Mouse (Mus musculus) forebrain, postnatal 0 days (tissue): ENCODE data around the gene Fgf8. TPM values are rescaled to one million over a fixed set of nuclear protein-coding genes. Genes with fewer than 3 reads are reported as not detected.

Source experiments
- ATAC-seq: fragments of 200-750 bp; cut with Nextera tagmentation; 2 replicates; pipeline ENCODE4 v1.8.0; 2017; ENCODE audit warnings: mild to moderate bottlenecking, moderate library complexity
- DNase-seq: peaks from one replicate; pipeline ENCODE4 v3.0.0-alpha.2; 2015
- H3K27ac ChIP-seq: fragments of 300-500 bp; sonication (generic); 2 replicates; pipeline ENCODE4 v1.5.1; 2014; ENCODE audit warnings: low read depth, mild to moderate bottlenecking, antibody characterized with exemption, low read length, moderate library complexity, mixed read lengths
- H3K27me3 ChIP-seq: fragments of 300-500 bp; sonication (generic); 2 replicates; pipeline ENCODE4 v1.6.1; 2014; ENCODE audit warnings: mild to moderate bottlenecking, low read length, mixed read lengths; ENCODE audit not compliant: insufficient read depth
- H3K36me3 ChIP-seq: fragments of 300-500 bp; sonication (generic); 2 replicates; pipeline ENCODE4 v1.6.1; 2014; ENCODE audit warnings: mild to moderate bottlenecking, moderate library complexity; ENCODE audit not compliant: insufficient read depth
- H3K4me1 ChIP-seq: fragments of 300-500 bp; sonication (generic); 2 replicates; pipeline ENCODE4 v1.6.1; 2014; ENCODE audit warnings: antibody characterized with exemption; ENCODE audit not compliant: insufficient read depth
- H3K4me2 ChIP-seq: fragments of 300-500 bp; sonication (generic); 2 replicates; pipeline ENCODE4 v1.6.1; 2014; ENCODE audit warnings: low read depth, mild to moderate bottlenecking, moderate library complexity
- H3K4me3 ChIP-seq: fragments of 300-500 bp; sonication (generic); 2 replicates; pipeline ENCODE4 v1.5.1; 2014; ENCODE audit warnings: low read depth, low read length, mixed read lengths
- H3K9ac ChIP-seq: fragments of 300-500 bp; sonication (generic); 2 replicates; pipeline ENCODE4 v1.6.1; 2014; ENCODE audit warnings: mild to moderate bottlenecking
- H3K9me3 ChIP-seq: fragments of 300-500 bp; sonication (generic); 2 replicates; pipeline ENCODE4 v1.6.1; 2016; ENCODE audit warnings: low read length
- CTCF ChIP-seq: sonication (generic); IDR thresholded peaks from 2 replicates; pipeline ENCODE4 v1.5.1; 2016; ENCODE audit warnings: antibody characterized with exemption, control low read depth, low read depth
- WGBS: fragments of 180-500 bp; shearing (Covaris S2); extraction: QIAGEN DNeasy Blood & Tissue Kit; methylation state at CpG from one replicate; pipeline ENCODE4 v1.1.7; 2014; 5-methylcytosine and 5-hydroxymethylcytosine counted together
- polyA plus RNA-seq: library from polyadenylated mRNA; unstranded; fragments of >200 nt; fragmentation: Nextera tagmentation; extraction: Ambion mirVana; gene quantifications from 2 replicates; pipeline ENCODE4 v1.2.1, GENCODE M21; 2015
- total RNA-seq: library from RNA; depleted of rRNA; stranded (reverse); fragments of >200 nt; gene quantifications from 2 replicates; pipeline ENCODE4 v1.2.3, GENCODE M21; 2014; rRNA removed

The Fgf8 gene
- total RNA-seq (1.00 TPM in 1 of 2 replicates, not detected in the other), polyA plus RNA-seq (0.24 and 0.26 TPM in 2 replicates)

DNA sequence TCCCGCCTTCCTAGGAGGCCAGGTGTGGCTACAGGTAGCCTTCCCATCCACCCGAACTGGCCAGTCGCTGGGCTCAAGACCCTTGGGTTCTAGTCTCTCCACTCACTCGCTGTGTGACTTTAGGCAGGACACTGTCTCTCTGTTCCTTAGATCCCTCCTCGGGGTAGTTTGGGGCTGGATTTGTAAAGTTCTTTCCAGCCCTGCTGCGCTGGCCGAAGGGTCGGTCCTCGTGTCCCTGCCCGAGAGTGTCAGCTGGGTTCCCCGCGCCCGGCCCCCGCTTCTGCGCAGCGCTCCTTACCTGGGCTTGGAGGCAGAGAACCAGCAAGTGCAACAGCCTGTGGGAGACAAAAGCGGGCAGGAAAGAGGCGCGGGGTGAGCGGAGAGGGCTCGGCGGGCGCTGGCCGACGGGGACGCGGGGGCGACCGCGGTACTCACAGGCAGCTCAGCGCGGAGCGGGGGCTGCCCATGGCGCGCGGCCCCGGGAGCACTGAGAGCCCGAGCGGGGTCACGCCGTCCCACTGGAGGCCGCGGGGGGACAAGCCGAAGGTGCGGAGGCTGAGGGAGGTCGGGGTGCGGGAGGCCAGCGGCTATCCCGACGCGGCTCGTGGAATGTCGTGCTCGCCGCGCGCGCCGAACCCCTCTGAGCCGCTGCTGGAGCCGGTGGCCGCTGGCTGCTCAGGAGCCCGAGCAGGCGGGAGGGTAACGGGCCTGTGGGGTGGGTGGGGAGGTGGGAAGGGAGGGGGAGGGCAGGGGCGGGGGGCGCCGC is at the start of gene Fgf8:
TSS of gene Fgf8 (minus strand) at position 698 of the 766 bp plus-strand sequence.
- no peak for TF ChIP-seq CTCF
- peaks cover 73% of the 10 kb centered on the region for H3K27me3 ChIP-seq
- H3K9ac ChIP-seq: no peak within 1 kb of the TSS; the same call in 1 of the 2 replicates
- H3K36me3 ChIP-seq: no peaks in the 10 kb centered on the region
- H3K4me1 ChIP-seq: no peaks in the 10 kb centered on the region; the same call in 1 of the 2 replicates
- 4% methylated on average over 58 of the region's 68 CpGs for WGBS
- peak within 1 kb of the TSS; percentile 57 for H3K4me2 ChIP-seq
- H3K9me3 ChIP-seq: no peaks in the 10 kb centered on the region
- ATAC-seq (no peak), DNase-seq (no peak)
- H3K27ac ChIP-seq: no peak within 1 kb of the TSS
- H3K4me3 ChIP-seq: peak within 1 kb of the TSS; percentile 30

- TF ChIP-seq CTCF: no peak
- H3K9ac ChIP-seq: no peak overlapping the region
- H3K9me3 ChIP-seq: no peaks in the 10 kb centered on the region
- H3K27ac ChIP-seq: no peak overlapping the region
- no peak for DNase-seq
- H3K27me3 ChIP-seq: no peaks in the 10 kb centered on the region
- WGBS: 86% methylated on average over 6 of the region's 6 CpGs
- H3K4me3 ChIP-seq: no peak overlapping the region
- H3K4me2 ChIP-seq: no peak overlapping the region
- no peaks in the 10 kb centered on the region for H3K4me1 ChIP-seq
- no peaks in the 10 kb centered on the region for H3K36me3 ChIP-seq
- no peak for ATAC-seq
Observed at GRCm38 (mm10) chr19:45792404-45792803, 49.7 kb upstream of the Fgf8 start.

GRCm38 (mm10) chr19:45789888-45790874 is 47.5 kb upstream of the Fgf8 start:
- no peaks in the 10 kb centered on the region for H3K9me3 ChIP-seq
- H3K36me3 ChIP-seq: no peaks in the 10 kb centered on the region
- no peaks in the 10 kb centered on the region for H3K27me3 ChIP-seq
- no peak overlapping the region for H3K4me3 ChIP-seq
- no peak overlapping the region for H3K4me2 ChIP-seq
- H3K9ac ChIP-seq: no peak overlapping the region
- ATAC-seq (no peak), DNase-seq (no peak)
- 81% methylated on average over 13 of the region's 13 CpGs for WGBS
- H3K4me1 ChIP-seq: no peaks in the 10 kb centered on the region
- no peak overlapping the region for H3K27ac ChIP-seq
- TF ChIP-seq CTCF: no peak

GRCm38 (mm10) chr19:45789365-45789764 is 46.6 kb upstream of the Fgf8 start:
- Histone ChIP-seq H3K9me3 (no peaks in the 10 kb centered on the region), H3K4me2 (no peak overlapping the region), H3K9ac (no peak overlapping the region), H3K4me3 (no peak overlapping the region), H3K27ac (no peak overlapping the region), H3K36me3 (no peaks in the 10 kb centered on the region), H3K27me3 (no peaks in the 10 kb centered on the region), H3K4me1 (no peaks in the 10 kb centered on the region)
- WGBS: 83% methylated on average over 7 of the region's 7 CpGs
- DNase-seq (no peak), ATAC-seq (no peak)
- TF ChIP-seq CTCF: no peak

GRCm38 (mm10) chr19:45788337-45788736 is 45.6 kb upstream of the Fgf8 start:
- no peak overlapping the region for H3K27ac ChIP-seq
- WGBS: 91% methylated on average over 4 of the region's 4 CpGs

GRCm38 (mm10) chr19:45787450-45787849 is 44.7 kb upstream of the Fgf8 start:
- H3K4me1 ChIP-seq: no peaks in the 10 kb centered on the region
- ATAC-seq: no peak

More at GRCm38 (mm10) chr19:45788337-45788736, 45.6 kb upstream of the Fgf8 start:
- H3K4me2 ChIP-seq: no peak overlapping the region
- H3K36me3 ChIP-seq: no peaks in the 10 kb centered on the region
- ATAC-seq (no peak), DNase-seq (no peak)
- no peak overlapping the region for H3K4me3 ChIP-seq
- H3K27me3 ChIP-seq: no peaks in the 10 kb centered on the region
- H3K9me3 ChIP-seq: no peaks in the 10 kb centered on the region
- no peak overlapping the region for H3K9ac ChIP-seq
- no peak for TF ChIP-seq CTCF
- no peaks in the 10 kb centered on the region for H3K4me1 ChIP-seq

More at GRCm38 (mm10) chr19:45787450-45787849, 44.7 kb upstream of the Fgf8 start:
- 69% methylated on average over 3 of the region's 3 CpGs for WGBS
- Histone ChIP-seq H3K9me3 (no peaks in the 10 kb centered on the region), H3K4me3 (no peak overlapping the region), H3K36me3 (no peaks in the 10 kb centered on the region), H3K9ac (no peak overlapping the region), H3K27ac (no peak overlapping the region), H3K4me2 (no peak overlapping the region), H3K27me3 (no peaks in the 10 kb centered on the region)
- DNase-seq: no peak
- no peak for TF ChIP-seq CTCF
